Mouse (Mus musculus): ENCODE data around the gene Dnajc28. TPM values are rescaled to one million over a fixed set of nuclear protein-coding genes. Genes with fewer than 3 reads are reported as not detected.

The Dnajc28 gene
- total RNA-seq, 2 experiments from 2014 or later, result 10.4 to 10.8 TPM

GRCm38 (mm10) chr16:91595076-91595475 lies 23.8 kb downstream of the Dnajc28 start:
- DNase-seq (ENCODE audit: low spot score in 2 of 2), result no peak

- DNase-seq (ENCODE audit: low spot score in 2 of 2), result no peak
These were observed 25.6 kb downstream of the Dnajc28 start for GRCm38 (mm10) chr16:91593262-91593661.

GRCm38 (mm10) chr16:91592162-91592561 lies 26.7 kb downstream of the Dnajc28 start:
- no peak for DNase-seq (ENCODE audit: low spot score in 2 of 2)

GRCm38 (mm10) chr16:91588703-91589102 lies 30.1 kb downstream of the Dnajc28 start:
- no peak for DNase-seq (ENCODE audit: low spot score in 2 of 2)

GRCm38 (mm10) chr16:91587730-91588453 lies 30.9 kb downstream of the Dnajc28 start:
- no peak for DNase-seq (ENCODE audit: low spot score in 2 of 2)

GRCm38 (mm10) chr16:91586244-91586643 lies 32.6 kb downstream of the Dnajc28 start:
- no peak for DNase-seq (ENCODE audit: low spot score in 2 of 2)

- DNase-seq (ENCODE audit: low spot score in 2 of 2), result no peak
These were observed 33.2 kb downstream of the Dnajc28 start for GRCm38 (mm10) chr16:91585617-91586016.

- no peak for DNase-seq (ENCODE audit: low spot score in 2 of 2)
These were observed 36.5 kb downstream of the Dnajc28 start for GRCm38 (mm10) chr16:91582307-91582706.

- DNase-seq (ENCODE audit: low spot score in 2 of 2), result no peak
These were observed 39.7 kb downstream of the Dnajc28 start for GRCm38 (mm10) chr16:91578980-91579720.

GRCm38 (mm10) chr16:91575151-91575550 lies 43.7 kb downstream of the Dnajc28 start:
- no peak for DNase-seq (ENCODE audit: low spot score in 2 of 2)

GRCm38 (mm10) chr16:91571105-91571504 lies 47.7 kb downstream of the Dnajc28 start:
- DNase-seq (ENCODE audit: low spot score in 2 of 2), result no peak

GRCm38 (mm10) chr16:91568960-91569359 lies 49.9 kb downstream of the Dnajc28 start:
- DNase-seq (ENCODE audit: low spot score in 2 of 2), result no peak

GRCm38 (mm10) chr16:91566002-91566401 lies 52.8 kb downstream of the Dnajc28 start:
- DNase-seq (ENCODE audit: low spot score in 2 of 2), result no peak

GRCm38 (mm10) chr16:91565292-91565951 lies 53.4 kb downstream of the Dnajc28 start:
- no peak for DNase-seq (ENCODE audit: low spot score in 2 of 2)

- DNase-seq (ENCODE audit: low spot score in 2 of 2), result no peak
These were observed 54.1 kb downstream of the Dnajc28 start for GRCm38 (mm10) chr16:91564580-91565291.

Other genes with a start within 250 kb of the Dnajc28 start
- 100 to 1,000 TPM in 1 of 2 experiments, 10 to 100 TPM in 1; 99.5 to 102 TPM for gene Ifnar2, start 246.2 kb downstream of the Dnajc28 start, total RNA-seq (2021)
- gene Gm21970, start 227.3 kb downstream of the Dnajc28 start, total RNA-seq (2021), result not detected
- 100 to 1,000 TPM; 176 to 268 TPM for gene Il10rb, start 212.9 kb downstream of the Dnajc28 start, total RNA-seq (2021)
- gene Ifnar1, start 133.8 kb downstream of the Dnajc28 start, total RNA-seq (2021), result 10 to 100 TPM; 53.5 to 55.4 TPM
- 10 to 100 TPM; 20.2 to 27.6 TPM for gene Ifngr2, start 72.0 kb downstream of the Dnajc28 start, total RNA-seq (2021)
- 10 to 100 TPM; 60.2 to 73.8 TPM for gene Tmem50b, start 21.2 kb downstream of the Dnajc28 start, total RNA-seq (2021)
- gene Gart, start 27.9 kb upstream of the Dnajc28 start, total RNA-seq (2021), result 100 to 1,000 TPM in 1 of 2 experiments, 10 to 100 TPM in 1; 86.9 to 108 TPM
- gene Son, start 28.5 kb upstream of the Dnajc28 start, total RNA-seq (2021), result 100 to 1,000 TPM; 215 to 253 TPM
- gene Donson, start 69.7 kb upstream of the Dnajc28 start, total RNA-seq (2021), result 1 to 10 TPM; 7.5 to 7.8 TPM
- gene Cryzl1, start 109.9 kb upstream of the Dnajc28 start, total RNA-seq (2021), result 10 to 100 TPM; 45.9 TPM
- 10 to 100 TPM; 36.5 to 49.3 TPM for gene Itsn1, start 110.3 kb upstream of the Dnajc28 start, total RNA-seq (2021)